Mouse (Mus musculus): ENCODE data around the gene Hsp90ab1. TPM values are rescaled to one million over a fixed set of nuclear protein-coding genes. Genes with fewer than 3 reads are reported as not detected.
A peak's percentile ranks its signal among the peaks of the same experiment; 100 is the strongest.

Hsp90ab1 gene
- polyA plus RNA-seq, 1 experiment from 2014 or later: 1,497 TPM

- Histone ChIP-seq H3K4me2 (no peak overlapping the region), H3K27me3 (no peaks in the 10 kb centered on the region), H3K4me3 (no peak overlapping the region), H3K4me1 (peaks cover 46% of the 10 kb centered on the region), H3K9me3 (no peaks in the 10 kb centered on the region), H3K27ac (peak overlapping the region; percentile 89), H3K9ac (no peak overlapping the region), H3K36me3 (peaks cover 43% of the 10 kb centered on the region)
- ATAC-seq (ENCODE audit: insufficient number of reproducible peaks, low FRiP score, low TSS enrichment, low read depth): no peak
- WGBS: 78% methylated on average over 23 of the region's 23 CpGs
Measured at GRCm38 (mm10) chr17:45585725-45586448, 12.8 kb upstream of the Hsp90ab1 start.

GRCm38 (mm10) chr17:45584939-45585678, 12.0 kb upstream of the Hsp90ab1 start:
- H3K4me2 ChIP-seq: 0 out of 2 replicates have a peak overlapping the region, but pooled peaks have one; percentile 14
- H3K4me1 ChIP-seq: peaks cover 42% of the 10 kb centered on the region
- WGBS: 34% methylated on average over 14 of the region's 14 CpGs
- H3K9me3 ChIP-seq: no peaks in the 10 kb centered on the region
- H3K36me3 ChIP-seq: peaks cover 41% of the 10 kb centered on the region
- no peaks in the 10 kb centered on the region for H3K27me3 ChIP-seq
- peak; percentile 53; the same call in 1 of the 2 replicates for ATAC-seq (ENCODE audit: insufficient number of reproducible peaks, low FRiP score, low TSS enrichment, low read depth)
- H3K27ac ChIP-seq: peak overlapping the region; percentile 89
- no peak overlapping the region for H3K9ac ChIP-seq
- H3K4me3 ChIP-seq: no peak overlapping the region; the same call in 1 of the 2 replicates

DNA sequence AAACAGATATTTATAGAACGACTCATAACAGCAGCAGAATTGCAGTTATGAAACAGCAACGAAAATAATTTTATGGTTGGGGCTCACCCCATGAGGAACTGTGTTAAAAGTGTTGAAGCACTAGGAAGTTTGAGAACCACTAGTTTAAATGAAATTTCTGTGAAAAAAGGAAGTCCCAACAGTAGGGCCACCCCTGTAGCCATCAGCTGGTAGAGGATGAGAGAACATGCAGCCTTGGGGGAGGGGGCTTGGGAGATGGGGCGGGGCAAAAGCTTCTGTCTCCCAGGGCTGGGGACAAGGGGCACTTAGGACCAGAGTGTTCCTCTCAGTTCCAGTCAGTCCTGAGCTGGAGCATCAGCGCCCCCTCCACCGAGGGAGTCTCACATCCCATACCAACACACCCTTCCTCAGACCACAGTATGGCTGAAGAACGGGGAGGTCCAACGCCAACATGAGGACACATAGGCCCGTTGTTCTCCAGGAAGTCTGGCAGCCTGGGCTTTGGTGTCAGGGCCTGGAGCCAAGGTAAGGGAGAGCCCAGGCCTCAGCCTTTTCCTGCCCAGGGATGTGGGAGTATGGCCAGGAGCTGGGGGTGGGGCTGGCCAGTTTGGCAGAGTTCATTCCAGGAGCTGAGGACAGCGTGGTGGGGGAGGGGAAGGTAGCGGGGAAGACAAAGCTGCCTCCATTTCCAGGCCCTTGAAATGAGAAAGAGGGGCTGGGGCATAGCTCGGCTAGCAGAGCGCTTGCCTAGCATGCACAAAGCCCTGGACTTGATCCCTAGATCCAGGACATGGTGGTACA, 11.2 kb upstream of the Hsp90ab1 start:
- WGBS: 35% methylated on average over 12 of the region's 12 CpGs
- Histone ChIP-seq H3K4me1 (peaks cover 45% of the 10 kb centered on the region), H3K4me2 (peak overlapping the region; percentile 14; the same call in 1 of the 2 replicates)

GRCm38 (mm10) chr17:45582715-45583355, 9.8 kb upstream of the Hsp90ab1 start:
- H3K9ac ChIP-seq: no peak overlapping the region
- no peak for ATAC-seq (ENCODE audit: insufficient number of reproducible peaks, low FRiP score, low TSS enrichment, low read depth)
- peaks cover 21% of the 10 kb centered on the region for H3K36me3 ChIP-seq
- H3K9me3 ChIP-seq: no peaks in the 10 kb centered on the region
- no peak overlapping the region for H3K4me3 ChIP-seq
- H3K4me2 ChIP-seq: no peak overlapping the region
- 0 out of 2 replicates have a peak overlapping the region, but pooled peaks have one; percentile 89 for H3K27ac ChIP-seq
- H3K27me3 ChIP-seq: no peaks in the 10 kb centered on the region
- 64% methylated on average over 6 of the region's 6 CpGs for WGBS
- peaks cover 48% of the 10 kb centered on the region for H3K4me1 ChIP-seq

More for the DNA sequence above, 11.2 kb upstream of the Hsp90ab1 start:
- Histone ChIP-seq H3K27ac (peak overlapping the region; percentile 89), H3K9ac (no peak overlapping the region), H3K27me3 (no peaks in the 10 kb centered on the region), H3K36me3 (peaks cover 33% of the 10 kb centered on the region), H3K4me3 (no peak overlapping the region; the same call in 1 of the 2 replicates), H3K9me3 (no peaks in the 10 kb centered on the region)
- ATAC-seq (ENCODE audit: insufficient number of reproducible peaks, low FRiP score, low TSS enrichment, low read depth): peak; percentile 78

DNA sequence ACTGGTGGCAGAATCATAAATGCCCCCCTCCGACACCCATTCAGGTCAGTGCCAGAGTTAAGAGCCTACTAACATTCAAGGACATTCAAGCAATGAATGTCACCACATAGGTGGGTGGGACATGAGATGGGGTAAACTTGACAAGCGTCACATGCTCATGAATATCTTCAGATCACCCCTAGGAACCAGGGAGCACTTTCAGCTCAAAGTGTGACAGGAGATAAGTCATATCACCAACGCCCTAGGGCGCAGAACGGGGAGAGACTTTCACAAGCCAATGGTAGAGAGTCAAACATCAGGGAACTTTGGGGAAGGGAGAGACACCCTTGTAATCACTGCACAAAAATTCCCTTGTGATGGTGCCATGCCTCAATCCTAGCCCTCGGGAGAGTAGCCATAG, 9.1 kb upstream of the Hsp90ab1 start:
- Histone ChIP-seq H3K9ac (no peak overlapping the region), H3K36me3 (peaks cover 17% of the 10 kb centered on the region)
- 87% methylated on average over 6 of the region's 6 CpGs for WGBS

DNA sequence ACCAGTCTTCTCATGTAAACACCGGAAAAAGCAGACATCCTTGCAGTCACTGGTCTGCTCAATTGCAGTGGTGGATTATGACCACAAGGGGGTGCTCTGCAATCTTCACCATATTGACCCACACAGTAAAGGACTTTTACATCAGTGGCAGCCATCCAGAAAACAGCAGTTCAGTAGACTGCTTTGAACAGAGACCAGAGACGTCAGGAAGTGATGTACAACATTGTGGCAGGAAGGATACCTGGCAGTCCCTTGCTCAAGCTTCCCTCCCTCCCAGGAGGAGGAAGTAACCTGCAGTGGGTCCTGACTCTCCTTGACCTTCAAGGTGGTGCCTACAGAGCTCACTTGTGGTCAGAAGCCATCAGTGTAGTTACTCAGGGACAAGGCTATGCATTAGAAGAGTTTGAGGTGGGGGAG, 8.5 kb upstream of the Hsp90ab1 start:
- H3K4me3 ChIP-seq: no peak overlapping the region
- H3K9ac ChIP-seq: no peak overlapping the region
- H3K36me3 ChIP-seq: peaks cover 10% of the 10 kb centered on the region
- 6% methylated on average over 2 of the region's 2 CpGs for WGBS
- no peaks in the 10 kb centered on the region for H3K27me3 ChIP-seq
- H3K4me1 ChIP-seq: peaks cover 48% of the 10 kb centered on the region
- peak overlapping the region; percentile 69 for H3K27ac ChIP-seq
- no peaks in the 10 kb centered on the region for H3K9me3 ChIP-seq
- H3K4me2 ChIP-seq: no peak overlapping the region
- no peak for ATAC-seq (ENCODE audit: insufficient number of reproducible peaks, low FRiP score, low TSS enrichment, low read depth)

More for the DNA sequence above, 9.1 kb upstream of the Hsp90ab1 start:
- no peak overlapping the region for H3K4me3 ChIP-seq
- no peaks in the 10 kb centered on the region for H3K9me3 ChIP-seq
- H3K27ac ChIP-seq: no peak overlapping the region
- H3K4me1 ChIP-seq: peaks cover 48% of the 10 kb centered on the region
- no peaks in the 10 kb centered on the region for H3K27me3 ChIP-seq
- ATAC-seq (ENCODE audit: insufficient number of reproducible peaks, low FRiP score, low TSS enrichment, low read depth): no peak
- no peak overlapping the region for H3K4me2 ChIP-seq

- Histone ChIP-seq H3K9me3 (no peaks in the 10 kb centered on the region), H3K4me1 (peaks cover 44% of the 10 kb centered on the region), H3K27me3 (no peaks in the 10 kb centered on the region), H3K27ac (peak overlapping the region; percentile 69; the same call in 1 of the 2 replicates), H3K9ac (no peak overlapping the region), H3K4me3 (no peak overlapping the region), H3K4me2 (no peak overlapping the region), H3K36me3 (peaks cover 5% of the 10 kb centered on the region; the same call in 1 of the 2 replicates)
- 40% methylated on average over 12 of the region's 12 CpGs for WGBS
- no peak for ATAC-seq (ENCODE audit: insufficient number of reproducible peaks, low FRiP score, low TSS enrichment, low read depth)
Measured at GRCm38 (mm10) chr17:45580958-45581477, 7.9 kb upstream of the Hsp90ab1 start.

DNA sequence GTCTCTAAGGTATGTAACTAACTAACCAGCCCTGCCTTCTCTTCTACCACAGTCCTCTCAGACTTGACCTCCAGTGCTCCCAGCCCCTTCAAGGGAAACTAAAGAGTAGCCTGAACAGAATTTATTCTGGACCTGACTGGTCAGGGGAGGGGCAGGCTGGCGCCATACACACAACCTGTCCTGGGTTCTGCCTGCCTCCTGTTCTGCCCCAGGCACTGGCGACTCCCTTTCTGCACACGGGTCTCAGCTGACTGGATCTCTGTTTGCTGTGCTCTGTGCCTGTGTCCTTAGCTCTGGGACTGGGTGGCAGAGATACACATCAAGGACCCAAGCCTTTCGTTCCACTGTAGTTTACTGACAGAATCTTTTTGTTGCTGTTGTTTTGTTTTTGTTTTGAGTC, 6.5 kb upstream of the Hsp90ab1 start:
- H3K27ac ChIP-seq: no peak overlapping the region
- ATAC-seq (ENCODE audit: insufficient number of reproducible peaks, low FRiP score, low TSS enrichment, low read depth): no peak
- whole genome bisulfite sequencing: 67% methylated on average over 4 of the region's 4 CpGs

DNA sequence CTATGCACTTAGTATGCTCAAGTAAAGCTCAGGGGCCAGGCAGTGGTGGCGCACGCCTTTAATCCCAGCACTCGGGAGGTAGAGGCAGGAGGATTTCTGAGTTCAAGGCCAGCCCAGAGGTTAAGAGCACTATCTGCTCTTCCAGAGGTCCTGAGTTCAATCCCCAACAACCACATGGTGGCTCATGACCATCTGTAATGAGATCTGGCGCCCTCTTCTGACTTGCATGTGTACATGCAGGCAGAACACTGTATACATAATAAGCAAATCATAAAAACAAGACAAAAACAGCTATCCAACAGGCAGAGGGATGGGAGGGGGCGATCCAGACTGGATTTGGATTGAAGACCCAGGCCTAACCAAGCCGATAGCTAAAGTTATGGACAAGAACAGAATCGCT, 5.8 kb upstream of the Hsp90ab1 start:
- peaks cover 35% of the 10 kb centered on the region for H3K4me1 ChIP-seq
- WGBS: 77% methylated on average over 7 of the region's 7 CpGs
- no peaks in the 10 kb centered on the region for H3K9me3 ChIP-seq
- H3K36me3 ChIP-seq: no peaks in the 10 kb centered on the region
- no peaks in the 10 kb centered on the region for H3K27me3 ChIP-seq
- no peak for ATAC-seq (ENCODE audit: insufficient number of reproducible peaks, low FRiP score, low TSS enrichment, low read depth)
- H3K9ac ChIP-seq: no peak overlapping the region
- H3K27ac ChIP-seq: no peak overlapping the region
- H3K4me3 ChIP-seq: no peak overlapping the region
- H3K4me2 ChIP-seq: no peak overlapping the region

More for the DNA sequence above, 6.5 kb upstream of the Hsp90ab1 start:
- Histone ChIP-seq H3K9ac (no peak overlapping the region), H3K4me2 (no peak overlapping the region), H3K4me1 (peaks cover 38% of the 10 kb centered on the region), H3K27me3 (no peaks in the 10 kb centered on the region), H3K4me3 (no peak overlapping the region), H3K36me3 (no peaks in the 10 kb centered on the region), H3K9me3 (no peaks in the 10 kb centered on the region)

DNA sequence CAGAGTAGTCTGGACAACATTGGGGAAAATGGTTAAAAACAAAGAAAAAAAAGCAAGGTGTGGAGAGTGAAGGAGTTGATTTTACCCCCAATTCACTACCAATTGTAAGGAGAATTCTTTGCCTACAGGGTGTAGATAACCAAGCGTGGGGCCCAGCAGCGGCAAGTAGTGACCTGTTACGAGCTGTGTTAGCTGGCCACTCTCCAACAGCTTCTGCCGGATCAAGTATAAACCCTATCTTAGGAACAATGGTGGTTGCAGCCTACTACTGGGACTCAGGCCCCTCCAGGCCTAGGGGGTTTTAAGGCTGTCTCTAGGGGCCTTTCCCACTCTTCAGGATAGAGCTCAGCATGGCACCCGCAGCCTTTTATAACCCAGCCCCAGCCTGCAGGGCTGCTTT, 5.2 kb upstream of the Hsp90ab1 start:
- H3K4me1 ChIP-seq: peaks cover 30% of the 10 kb centered on the region
- H3K4me2 ChIP-seq: no peak overlapping the region
- peak overlapping the region; percentile 63 for H3K27ac ChIP-seq
- H3K9ac ChIP-seq: no peak overlapping the region
- ATAC-seq (ENCODE audit: insufficient number of reproducible peaks, low FRiP score, low TSS enrichment, low read depth): no peak
- no peaks in the 10 kb centered on the region for H3K36me3 ChIP-seq
- no peak overlapping the region for H3K4me3 ChIP-seq
- WGBS: 50% methylated on average over 5 of the region's 5 CpGs
- no peaks in the 10 kb centered on the region for H3K27me3 ChIP-seq
- H3K9me3 ChIP-seq: no peaks in the 10 kb centered on the region

All from limb, embryonic 15.5 days (tissue).